Mouse (Mus musculus) cerebellum, adult 11 months (tissue): ENCODE measurements around the gene Ilf2.

Source experiments
- DNase-seq: peaks from one replicate; pipeline ENCODE4 v3.0.0; 2022

Gene Ilf2

DNA sequence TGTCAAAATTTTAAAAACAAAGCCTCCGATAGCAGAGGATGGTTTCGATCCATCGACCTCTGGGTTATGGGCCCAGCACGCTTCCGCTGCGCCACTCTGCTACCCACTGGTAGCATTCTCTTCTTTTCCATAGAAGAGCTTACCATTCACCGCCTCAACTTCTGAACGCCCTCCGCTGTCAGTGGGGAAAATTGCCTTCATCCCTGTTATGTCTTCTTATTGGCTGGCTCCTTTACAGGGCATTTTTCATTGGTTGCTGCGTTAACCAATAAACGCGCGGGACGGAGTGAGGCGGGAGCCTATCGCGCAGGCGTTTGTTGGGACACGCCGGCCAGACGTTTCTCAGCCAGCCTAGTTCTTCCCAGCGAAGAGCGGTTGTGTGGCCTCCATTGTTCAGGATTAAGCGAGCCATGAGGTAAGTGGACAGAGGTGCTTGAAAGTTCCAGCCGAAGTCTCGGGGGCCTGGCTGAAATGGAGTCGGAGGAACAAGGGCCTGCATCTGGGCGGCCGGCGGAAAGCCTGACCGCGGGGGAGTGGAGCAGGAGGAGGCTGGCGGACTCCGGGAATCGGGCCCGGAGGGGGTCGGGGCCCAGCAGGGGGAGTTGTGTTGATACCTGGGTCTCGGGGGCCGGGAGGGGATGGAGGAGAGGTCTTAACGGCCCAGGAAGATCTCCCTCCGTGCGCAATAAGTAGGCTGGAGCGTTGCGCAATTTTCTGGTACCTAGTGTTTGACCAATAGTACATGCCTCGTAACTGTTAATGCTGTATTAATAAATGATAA, at the start of gene Ilf2:
Ilf2 (plus strand) TSS at position 296 of the 781 bp plus-strand sequence.
- DNase-seq, result peak; percentile 95

DNA sequence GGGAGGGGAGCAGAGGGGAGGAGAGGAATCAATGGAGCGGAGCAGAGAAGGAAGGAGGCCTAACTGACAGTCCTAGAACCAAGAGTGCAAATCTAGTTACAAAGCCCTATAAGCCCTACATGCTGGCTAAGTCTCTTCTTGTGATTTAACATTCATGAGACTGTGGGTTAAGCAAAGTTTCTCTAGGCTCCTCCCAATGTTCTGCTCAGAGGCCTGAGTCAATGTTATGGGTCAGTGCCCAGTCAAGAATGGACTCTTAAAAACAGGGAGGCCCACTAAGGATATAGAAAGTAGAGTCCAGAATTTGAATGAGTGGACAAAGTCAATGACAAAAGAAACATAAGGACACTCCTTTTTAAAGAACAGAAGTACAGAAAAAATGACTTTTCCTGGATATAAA, 48.4 kb upstream of the Ilf2 start:
- no peak for DNase-seq

DNA sequence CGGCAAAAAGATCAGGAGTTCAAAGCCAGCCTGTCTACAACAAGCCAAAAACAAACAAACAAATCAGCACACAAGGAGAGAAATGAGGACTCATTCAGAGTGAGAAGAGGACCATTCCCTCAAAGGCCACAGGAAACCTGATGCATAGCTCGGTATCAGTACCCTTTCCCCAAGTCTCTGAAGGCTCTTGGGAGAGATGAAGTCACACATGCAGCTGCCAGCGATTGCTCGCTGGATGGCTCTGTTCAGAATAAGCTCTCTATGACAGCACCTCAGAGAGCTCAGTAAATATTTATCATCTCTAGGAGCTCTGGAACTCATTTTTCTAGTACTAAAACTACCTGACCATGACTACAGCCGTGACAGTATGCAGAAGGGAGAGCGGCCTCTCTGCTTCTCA, 47.7 kb upstream of the Ilf2 start:
- no peak for DNase-seq

DNA sequence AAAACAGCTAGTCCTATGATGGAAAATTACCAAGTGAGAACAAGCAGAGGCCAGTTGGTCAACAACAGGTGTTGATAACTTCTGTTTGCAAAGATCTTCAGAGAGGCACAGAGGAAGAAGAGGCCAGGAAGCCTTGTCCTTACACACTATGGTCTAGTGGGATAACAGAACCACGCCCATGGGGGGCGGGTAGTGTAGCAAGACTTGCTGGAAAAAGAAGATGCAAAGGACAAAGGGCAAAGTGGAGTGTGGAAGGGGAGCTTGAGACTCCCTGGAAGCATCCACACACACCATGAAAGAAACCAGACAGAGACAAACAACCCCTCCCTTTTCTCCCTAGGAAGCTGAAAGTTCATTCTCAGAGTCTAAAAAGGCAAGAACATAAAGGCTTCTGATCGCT, 46.4 kb upstream of the Ilf2 start:
- no peak for DNase-seq

DNA sequence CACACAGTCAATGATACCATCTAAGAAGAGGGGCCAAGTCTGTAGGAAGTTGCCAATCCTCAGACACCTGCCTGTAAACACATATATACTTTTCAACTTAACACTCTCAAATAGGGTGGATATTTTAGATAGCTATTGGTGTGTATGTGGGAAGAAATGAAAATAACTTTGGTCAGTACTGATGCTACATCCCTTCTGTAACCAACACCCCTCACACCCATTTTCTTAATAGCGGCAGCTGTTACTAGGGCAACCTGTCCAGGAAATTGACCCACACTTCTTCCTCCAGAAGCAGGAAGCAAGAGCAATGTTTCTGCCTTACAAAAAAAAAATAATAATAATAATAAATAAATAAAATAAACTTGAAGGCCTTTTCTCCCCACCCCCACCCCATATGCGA, 43.6 kb upstream of the Ilf2 start:
- DNase-seq, result no peak

DNA sequence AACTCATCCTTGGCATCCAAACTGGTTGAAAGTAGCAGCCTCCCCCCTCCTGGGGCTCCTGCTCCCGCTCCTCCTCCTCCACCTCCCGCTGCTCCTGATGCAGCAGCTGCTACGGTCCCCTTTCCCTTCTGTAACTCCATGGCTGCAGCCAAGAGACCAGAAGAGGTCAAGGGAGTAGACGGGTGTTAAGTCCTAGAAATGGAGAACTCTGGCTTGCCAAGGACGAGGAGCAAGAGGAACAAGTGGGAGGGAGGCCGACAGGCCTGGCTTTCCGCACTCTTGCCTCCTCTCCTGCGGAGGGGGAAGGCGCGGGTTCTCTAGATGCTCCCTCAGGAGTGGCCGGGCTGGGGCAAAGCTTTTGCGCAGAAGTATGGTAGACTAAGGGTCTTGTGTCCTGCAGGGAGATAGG, 43.1 kb upstream of the Ilf2 start:
- DNase-seq, result no peak

DNA sequence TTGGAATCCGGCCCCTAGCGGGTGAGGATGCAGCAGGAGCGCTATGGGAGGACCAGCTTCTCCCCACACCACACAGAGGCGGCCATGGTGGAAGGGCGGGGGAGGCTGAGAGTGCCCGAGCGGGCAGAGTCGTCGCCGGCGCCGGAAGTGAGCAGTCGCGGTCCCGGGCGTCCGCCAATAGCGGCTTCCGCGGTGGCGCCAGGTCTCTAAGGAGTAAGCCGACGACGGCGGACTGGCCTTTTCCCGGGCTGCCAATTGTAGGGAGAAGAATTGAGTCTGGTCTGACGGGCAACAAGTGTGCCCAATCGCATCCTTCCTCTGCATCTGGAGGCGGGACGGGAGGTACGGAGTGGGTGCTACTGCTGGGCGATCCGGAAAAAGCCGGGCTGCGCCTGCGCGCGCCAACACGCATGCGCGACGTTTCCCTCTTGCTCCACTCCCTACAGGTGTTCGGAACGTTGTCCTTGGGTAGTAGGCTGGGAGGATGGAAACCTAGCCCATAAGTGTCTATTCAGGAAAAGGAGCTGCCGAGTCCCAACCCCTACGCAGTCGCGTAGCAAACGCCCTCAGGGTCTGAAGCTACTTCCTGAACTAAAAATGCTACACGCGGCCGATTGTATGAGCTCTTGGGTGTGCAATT, 42.4 kb upstream of the Ilf2 start, which contains the start of gene Ints3:
Ints3 (minus strand) TSS at position 242 of the 640 bp plus-strand sequence.
- DNase-seq, result peak; percentile 100

DNA sequence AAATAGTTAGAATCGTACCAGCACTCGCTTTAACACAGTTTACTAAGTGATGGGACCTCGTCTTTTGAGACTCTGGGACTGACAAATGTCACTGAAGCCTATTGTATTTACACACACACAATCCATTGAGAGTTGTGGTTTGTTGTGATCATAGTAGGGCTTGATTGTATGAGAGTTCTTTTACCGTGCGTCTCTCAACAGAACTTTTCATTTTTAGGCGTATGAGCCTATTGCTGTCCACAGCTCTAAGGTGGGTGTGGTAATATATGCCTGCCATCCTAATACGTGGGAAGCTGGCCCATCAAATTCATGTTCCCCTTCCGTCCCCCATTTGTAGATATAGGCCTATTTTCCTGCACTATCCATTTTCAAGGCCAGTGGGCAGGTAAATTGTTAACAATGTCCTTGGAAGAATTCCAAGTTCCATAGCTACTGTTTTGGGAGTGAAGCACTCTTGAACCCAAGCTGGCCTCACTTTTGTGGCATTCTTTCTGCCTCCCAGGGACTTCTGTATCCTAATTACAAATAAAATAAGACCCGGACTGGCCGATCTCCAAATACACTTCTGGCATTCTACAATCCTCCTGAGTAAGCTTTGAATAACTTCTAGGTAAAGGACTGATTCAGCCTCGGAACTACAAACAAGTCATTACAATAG, 41.7 kb upstream of the Ilf2 start:
- peak; percentile 27 for DNase-seq

DNA sequence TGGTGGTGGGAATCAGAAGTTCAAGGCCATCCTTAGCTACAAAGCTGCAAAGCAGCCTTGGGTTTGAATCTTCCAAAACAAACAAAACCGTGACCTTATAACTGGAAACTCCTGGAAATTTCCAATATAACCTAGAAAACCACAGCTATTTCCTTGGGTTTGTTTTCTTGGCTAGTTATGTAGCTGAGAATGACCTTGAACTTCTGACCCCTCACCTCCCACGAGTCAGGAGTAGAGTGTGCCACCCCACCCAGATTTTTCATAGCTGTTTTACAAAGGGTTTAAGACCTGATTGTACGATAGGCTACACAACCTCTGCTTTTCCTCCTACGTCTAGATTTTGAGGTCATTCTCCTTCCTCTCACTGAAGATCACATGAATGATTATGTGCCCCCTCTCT, 38.8 kb upstream of the Ilf2 start:
- DNase-seq, result no peak

DNA sequence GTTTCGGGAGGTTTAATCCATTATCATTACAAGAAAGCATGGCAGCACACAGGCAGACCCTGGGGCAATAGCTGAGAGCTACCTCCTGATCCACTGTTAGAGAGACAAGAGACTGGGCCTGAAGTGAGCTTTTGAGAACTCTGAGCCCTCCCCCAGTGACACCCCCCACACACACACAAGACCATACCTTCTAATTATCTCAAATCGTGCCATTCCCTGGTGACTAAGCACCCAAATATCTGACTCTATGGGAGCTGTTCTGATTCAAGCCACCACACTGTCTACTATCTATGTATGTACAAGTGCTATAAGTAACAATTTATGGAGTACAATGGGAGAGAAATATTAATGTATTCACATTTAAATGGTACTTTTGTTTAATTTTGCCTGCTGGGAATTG, 35.2 kb upstream of the Ilf2 start:
- no peak for DNase-seq

DNA sequence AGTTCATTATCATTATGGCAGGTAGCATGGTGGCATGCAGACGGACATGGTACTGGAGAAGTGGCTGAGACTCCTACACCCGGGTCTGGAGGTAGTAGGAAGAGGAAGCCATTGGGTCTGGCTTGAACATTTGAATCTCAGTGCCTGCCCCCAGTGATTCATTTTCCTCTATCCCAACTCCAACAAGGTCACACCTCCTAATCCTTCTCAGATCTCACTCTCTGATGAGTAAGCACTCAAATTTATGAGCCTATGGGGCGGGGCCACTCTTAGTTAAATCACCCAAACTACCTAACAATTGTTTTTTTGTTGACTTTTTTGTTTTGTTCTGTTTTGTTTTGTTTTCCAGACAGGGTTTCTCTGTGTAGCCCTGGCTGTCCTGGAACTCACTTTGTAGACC, 31.9 kb upstream of the Ilf2 start:
- no peak for DNase-seq

DNA sequence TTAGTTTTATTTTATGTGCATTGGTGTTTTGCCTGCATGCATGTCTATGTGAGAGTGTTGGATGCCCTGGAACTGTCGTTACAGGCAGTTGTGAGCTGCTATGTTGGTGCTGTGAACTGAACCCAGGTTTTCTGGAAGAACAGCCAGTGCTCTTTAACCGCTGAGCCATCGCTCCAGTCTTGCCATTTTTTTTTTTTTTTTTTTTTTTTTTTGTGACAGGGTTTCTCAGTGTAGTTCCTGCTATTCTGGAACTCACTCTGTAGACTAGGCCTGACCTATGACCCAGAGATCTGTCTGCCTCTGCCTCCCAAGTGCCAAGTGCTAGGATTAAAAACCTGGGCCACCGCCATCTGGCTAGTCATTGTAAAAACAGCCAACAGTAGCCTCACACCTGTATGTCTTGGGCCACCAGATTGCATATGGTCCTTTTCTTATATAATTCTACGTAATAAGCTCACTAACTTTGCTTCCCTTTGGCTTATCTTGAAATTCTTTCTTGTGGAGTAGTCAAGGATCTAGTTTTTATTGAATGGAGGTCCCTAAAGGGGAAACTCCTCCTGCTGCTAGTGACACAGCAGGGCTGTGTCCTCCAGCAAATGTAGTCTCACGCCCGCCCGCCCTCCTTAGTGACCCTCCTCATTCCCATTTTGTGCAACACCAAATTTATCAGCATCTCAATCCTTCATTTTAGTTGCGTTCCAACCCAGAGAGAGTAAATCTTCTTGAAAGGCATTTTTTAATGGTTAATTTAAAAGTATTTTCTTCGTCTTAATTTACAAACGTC, 30.3 kb upstream of the Ilf2 start:
- no peak for DNase-seq

DNA sequence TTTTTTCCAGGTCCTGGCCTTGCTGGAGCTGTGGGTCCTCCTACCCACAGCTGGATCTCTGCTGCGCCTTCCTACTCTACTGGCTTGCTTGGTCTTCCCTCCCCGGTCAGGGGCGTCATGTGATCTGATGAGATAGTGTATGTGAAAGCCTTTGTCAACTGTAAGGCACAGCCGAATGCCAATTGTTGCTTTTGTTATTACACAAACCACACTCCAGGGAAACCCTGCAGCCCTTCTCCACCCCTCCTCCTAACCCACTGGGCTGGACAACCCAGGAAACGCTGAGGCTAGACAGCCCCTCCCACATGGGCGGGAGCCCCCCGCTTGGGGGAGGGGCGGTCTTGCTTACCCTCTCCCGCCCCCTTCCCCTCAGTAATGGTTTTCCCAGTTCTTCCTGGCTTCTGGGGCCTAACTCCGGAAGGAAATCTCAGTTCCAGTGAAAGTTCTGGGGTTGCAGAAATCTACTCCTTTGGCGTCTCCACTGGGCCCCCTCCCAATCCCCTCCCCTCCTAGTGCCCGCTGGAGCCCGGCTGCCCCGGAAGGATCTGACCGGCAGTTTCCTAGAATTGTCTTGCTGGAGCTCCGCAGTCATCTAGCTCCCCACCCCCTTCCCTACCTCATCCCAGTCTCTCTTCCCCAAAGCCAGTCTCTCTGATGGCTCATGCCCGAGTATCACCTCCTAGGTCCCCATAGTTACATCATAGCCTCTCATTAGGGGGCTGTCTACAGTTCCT, 29.4 kb upstream of the Ilf2 start:
- no peak for DNase-seq

DNA sequence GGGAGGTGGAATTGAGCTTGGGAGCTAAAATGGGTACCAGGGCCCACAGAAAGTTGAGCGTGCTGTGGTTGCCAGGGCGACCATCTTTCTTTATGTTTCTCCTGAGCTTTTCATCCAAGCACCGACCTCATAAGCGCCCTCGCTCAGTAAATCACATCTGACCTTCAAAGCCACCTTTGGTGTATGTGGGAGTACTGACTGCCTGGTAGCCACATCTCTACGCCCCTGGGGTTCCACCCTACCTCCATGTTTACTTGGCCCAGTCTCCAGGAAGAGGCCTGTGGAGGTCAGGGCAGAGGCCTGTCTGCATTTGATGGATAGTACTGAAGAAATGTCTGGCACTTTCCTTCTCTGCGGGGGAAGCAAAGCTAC, 28.8 kb upstream of the Ilf2 start:
- DNase-seq, result no peak

DNA sequence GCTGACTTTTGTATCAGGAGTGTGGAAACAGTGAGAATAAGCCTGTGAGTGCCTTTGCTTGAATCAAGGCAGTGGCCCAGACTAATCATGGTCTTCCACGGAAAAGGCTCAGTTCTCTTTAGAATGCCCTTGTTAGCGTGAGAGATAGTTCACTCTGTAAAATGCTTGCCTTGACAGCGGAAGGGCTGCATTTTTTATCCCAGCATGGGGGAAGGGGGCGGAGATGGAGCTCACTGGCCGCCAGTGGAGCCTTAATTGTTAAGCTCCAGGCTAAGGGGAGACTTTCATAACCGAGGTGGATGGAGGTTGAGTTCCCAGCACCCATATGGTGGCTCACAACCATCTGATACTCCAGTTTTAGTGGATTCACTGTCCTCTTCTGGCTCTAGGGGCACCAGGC, 27.3 kb upstream of the Ilf2 start:
- no peak for DNase-seq

DNA sequence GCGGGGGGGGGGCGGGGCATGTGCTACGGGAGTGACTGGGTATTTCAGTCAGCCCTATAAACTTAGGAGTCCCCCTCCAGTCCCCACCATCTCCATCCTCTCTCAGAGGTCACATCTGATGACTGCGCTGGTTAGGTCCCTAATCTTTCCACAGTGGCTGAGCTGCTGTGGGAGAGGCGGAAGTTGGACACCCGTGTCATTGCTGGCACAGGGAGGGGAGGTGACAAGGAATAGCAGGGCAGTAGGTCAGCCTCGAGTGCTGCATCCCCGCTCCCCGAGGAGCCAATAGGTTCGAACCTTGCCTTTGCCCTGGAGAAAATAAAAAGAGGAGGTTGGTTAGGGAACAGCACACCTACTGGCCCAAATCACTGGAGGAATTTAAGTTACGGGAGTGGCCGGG, 25.1 kb upstream of the Ilf2 start:
- no peak for DNase-seq

DNA sequence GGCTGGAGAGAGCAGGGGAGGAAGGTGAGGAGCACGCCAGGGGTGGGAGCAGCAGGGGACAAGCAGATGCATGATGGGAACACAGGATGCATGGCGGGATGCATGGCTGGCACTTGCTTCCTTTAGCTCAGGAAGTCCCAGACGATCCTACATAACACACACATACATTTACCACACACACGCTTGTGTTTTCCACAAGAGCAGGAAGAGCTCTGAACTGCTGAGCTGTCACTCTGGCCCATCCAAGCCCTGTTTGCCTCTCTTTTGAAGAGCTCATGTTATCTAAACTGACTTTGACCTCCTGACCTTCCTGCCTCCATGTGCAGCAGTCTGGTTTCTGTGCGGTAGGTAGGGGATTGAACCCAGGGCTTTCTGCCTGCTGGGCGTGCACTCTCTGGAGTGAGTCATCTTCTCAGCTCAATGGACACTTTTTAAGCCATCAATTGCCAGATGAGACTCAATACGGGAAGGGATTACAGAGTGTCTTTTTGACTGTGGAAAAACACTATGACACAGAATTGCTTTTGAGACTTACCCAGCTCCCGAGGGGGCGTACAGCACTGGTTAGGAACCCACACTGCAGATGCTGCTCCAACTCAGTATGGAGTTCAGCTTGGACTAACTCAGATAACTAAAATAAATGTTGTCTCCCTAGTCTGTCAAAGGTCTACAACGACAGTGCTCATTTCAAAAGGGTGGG, 24.4 kb upstream of the Ilf2 start:
- no peak for DNase-seq

DNA sequence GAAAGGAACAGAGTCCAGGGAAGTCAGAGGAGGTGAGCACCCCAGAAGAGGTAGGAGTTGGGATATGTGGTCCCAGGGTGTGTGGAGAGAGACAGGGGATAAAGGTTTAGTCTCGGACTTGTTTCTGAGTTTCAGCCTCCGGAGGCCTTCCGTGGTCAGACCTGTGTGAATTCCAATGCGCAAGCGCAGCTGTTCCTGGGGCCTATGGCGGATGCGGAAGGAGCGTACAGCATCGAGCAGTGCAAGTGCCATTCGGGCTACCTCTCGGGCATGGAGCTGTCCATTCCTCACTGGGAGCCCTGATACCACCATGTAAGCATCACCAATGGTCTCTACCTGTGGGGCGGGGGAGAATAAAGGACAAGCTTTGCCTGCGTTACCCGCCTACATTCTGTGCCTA, 21.0 kb upstream of the Ilf2 start:
- no peak for DNase-seq

DNA sequence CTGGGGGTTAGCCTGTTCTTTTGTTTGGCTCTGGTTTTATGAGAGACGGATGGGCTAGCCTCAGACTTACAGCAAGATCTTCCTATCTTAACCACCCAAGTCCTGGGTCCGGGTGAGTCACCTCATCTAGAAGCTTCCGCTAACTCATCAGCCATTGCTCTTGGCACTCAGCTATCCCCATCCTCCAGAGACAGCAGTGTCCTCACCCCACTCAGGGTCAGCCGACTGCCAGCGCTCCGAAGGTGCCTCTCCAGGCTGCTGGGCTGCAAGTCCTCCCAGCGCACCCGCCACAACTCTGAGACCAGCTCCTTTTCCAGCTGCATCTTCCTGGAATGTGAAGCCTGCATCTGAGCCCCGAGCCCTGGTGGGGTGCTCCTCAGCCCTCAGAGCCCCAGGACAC, 16.2 kb upstream of the Ilf2 start:
- DNase-seq, result no peak

DNA sequence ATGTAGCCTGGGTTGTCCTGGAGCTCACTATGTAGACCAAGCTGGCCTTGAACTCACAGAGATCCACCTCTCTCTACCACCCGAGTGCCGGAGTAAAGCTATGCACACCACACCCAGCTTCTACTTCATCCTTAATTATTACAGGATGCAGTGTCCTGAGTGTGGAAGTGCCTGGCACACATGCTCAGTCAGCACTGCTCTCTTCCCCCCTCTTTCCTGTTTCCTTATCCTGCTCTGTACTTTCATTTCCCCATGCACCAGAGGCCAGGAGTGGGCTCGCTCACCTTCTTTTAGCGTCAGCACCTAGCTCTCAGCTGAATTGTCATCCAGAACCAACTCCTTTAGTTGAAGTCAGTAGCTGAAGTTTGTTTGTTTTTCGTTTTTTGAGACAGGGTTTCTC, 15.6 kb upstream of the Ilf2 start:
- DNase-seq, result no peak

DNA sequence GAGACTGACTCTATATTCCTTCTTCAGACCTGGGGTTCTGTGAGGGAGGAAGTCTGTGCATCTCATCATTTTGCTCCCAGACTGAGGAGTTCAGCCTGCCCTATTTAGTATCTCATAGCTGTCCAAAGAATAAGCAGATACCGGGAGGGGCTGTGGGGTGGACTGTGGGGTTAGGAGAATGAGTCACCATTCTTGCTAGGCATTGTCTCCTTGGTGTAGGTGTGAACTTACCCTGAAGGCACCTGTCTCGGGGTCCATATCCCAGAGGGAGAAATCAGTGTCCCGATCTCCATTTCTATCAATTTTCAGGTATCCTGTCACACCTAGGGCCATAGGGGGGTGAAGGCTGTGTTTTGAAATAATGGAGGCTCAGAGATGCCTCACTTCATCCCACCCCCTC, 14.0 kb upstream of the Ilf2 start:
- DNase-seq, result no peak

DNA sequence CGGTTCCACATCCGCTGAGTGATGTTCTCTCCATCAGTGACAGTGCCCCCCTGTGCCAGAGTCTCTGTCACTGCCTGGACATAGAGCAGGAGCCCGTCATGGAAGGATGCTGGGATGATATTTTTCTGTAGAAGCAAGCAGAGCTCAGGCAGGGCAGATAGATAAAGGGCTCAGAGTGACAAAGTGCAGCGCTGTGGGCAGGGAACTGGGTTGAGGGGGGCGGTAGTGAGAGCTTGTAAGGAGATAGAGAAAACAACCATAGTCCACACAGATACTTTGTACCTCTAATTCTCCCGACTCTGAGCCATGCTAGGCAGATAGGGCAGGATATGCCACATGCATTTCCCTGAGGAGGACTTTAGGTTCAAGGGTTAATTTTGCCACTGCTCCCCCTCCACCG, 13.3 kb upstream of the Ilf2 start:
- DNase-seq, result no peak
